Mouse (Mus musculus): Measurements from ENCODE around the gene Hist1h2ae.
A peak's percentile ranks its signal among the peaks of the same experiment; 100 is the strongest.
"Not testable (repeated sequence)": the region's sequence is repeated elsewhere in the genome, so short reads cannot be mapped to it uniquely, and the experiment has no call there.

The Hist1h2ae gene

DNA sequence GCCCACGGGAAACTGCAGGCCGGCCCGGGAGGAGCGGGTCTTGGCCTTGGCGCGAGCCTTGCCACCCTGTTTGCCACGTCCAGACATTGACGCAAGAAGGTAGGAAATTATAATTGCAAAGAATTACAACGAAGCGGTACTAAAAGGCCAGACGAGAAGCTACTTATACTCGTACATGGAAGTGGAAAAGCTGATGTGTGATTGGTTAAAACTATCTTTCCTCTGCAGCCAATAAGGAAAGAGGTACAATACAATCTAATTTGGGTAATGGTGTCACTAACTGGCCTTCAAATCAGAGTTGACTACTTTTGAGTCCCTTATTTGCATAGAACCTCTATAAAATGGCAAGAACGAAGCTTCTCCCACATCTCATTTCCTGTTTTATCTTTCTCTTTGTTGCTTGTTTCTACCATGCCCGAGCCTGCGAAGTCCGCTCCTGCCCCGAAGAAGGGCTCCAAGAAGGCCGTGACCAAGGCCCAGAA, at the start of gene Hist1h2ae, which contains the start of gene Hist1h2bg:
Gene Hist1h2ae, minus strand, starts transcription at position 199 of the 482 bp plus-strand sequence.
Gene Hist1h2bg, plus strand, starts transcription at position 375 of the 482 bp plus-strand sequence.
- peak; percentile 78 for DNase-seq (ENCODE audit: low spot score)

DNA sequence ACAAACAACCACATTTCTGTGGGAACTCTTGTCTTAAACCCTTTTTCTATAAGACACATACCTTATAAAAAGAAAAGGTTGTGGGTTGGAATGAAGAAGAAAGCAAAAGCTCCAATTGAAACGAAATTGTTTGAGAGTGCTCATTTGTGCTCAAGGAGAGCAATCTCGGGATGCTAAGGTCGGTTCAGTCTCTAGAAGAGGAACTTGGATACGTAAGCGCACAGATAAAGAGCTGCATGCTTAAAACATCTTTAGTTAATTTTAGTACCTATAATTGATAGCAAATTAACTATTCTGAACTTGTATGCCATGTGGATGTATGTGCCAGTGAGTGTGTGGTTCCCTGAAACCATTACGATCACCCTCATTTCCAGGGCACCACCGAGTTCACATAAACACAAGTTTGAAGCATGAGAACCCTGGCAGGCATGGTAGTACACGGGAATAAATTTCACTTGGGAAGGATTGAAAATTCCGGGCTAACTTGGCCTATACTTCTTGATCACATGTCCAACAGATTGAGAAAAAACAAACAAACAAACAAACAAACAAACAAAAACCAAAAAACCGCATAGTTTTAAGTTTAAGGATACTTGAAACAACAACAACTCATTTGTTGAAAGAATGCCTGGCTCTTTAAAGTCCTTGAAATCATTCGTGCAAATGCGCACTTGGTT, 49.2 kb upstream of the Hist1h2ae start:
- DNase-seq (ENCODE audit: low spot score), result no peak

DNA sequence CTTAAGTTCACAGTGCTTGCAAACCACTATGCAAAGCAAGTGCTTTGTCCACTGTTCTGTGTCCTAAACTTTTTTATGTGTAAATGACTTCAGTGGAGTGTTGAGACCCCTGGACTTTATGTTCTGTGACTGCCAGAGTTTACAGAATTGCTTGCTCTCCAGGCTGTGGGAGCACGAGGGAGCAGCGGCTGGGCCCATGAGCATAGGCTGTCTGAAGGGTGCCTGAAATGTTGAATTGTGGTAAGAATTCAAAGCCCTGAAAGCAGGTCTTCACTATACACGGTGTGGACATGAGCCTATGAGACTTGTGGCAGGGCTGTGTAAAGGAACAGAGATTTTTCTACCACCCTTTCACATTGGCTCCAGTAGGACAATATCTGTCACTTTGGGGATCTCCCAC, 40.6 kb upstream of the Hist1h2ae start:
- no peak for DNase-seq (ENCODE audit: low spot score)

DNA sequence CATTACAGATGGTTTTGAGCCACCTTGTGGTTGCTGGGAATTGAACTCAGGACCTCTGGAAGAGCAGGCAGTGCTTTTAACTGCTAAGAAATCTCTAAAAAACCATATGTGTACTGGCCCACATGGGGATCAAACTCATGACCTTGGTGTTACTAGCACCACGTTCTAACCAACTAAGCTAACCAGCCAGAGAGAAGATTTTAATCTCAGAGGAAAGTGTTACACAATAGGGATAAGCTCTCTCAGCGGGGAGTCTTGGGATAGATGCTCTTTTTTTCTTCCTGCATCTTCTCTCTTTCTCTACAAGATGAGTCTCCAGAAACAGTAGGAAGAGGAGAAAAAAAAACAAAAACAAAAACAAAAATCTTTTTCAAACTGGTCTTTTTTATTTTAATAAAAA, 39.4 kb upstream of the Hist1h2ae start:
- DNase-seq (ENCODE audit: low spot score), result no peak

DNA sequence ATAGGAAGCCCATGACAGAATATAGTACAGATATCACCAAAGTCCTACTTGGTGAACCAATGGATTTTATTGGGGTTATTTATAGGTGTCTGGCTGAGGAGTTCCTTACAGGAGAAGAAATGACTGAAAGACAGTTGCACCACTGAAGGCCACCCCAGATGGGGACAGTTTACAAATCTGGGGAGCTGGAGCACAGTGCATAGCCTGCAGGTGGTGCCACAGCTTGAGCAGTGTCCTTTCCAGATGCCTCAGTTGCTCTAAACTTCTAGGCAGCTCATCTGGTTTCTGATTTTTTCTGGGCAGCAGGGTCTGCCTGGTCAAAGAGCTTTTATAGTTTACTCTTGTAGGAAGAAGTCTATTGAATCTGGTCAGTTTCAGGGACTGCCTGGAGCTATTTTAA, 38.8 kb upstream of the Hist1h2ae start:
- no peak for DNase-seq (ENCODE audit: low spot score)

DNA sequence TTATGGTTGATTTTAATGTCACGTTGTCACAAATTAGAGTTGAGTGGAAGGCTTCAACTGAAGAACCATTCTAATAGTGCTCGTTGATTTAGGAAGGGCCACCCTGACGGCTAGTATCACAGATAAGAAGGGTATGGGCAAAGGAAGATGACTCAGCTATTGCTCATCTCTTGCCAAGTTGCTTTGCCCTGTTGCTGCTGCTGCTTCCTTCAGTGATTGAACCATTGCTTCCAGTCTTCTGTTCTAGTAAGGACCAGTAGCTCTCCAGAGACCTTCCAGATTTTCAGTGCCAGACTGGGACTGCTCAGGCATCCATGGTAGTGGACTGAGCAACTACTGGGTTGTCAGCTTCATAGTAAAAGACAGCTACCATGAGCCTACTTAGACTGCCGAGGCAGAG, 38.2 kb upstream of the Hist1h2ae start:
- no peak for DNase-seq (ENCODE audit: low spot score)

DNA sequence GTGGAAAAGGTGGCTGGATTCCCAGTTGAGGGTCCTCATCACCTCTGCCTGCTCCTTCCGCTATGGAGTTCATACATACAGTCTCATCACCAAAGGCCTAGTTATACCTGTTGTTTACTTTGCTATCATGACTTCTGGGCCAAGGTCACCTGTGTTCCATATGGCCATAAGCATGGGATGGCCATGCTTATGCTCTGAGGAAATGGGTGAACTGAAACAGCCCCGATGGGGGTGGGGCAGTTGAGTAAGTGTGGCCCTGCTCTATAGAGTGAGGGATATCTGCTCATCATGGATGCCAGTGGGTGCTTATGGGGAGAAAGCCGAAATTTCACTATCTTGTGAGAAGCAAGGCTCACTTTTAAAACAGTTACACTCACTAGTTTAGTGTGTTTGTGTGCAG, 34.0 kb upstream of the Hist1h2ae start:
- DNase-seq (ENCODE audit: low spot score), result no peak

DNA sequence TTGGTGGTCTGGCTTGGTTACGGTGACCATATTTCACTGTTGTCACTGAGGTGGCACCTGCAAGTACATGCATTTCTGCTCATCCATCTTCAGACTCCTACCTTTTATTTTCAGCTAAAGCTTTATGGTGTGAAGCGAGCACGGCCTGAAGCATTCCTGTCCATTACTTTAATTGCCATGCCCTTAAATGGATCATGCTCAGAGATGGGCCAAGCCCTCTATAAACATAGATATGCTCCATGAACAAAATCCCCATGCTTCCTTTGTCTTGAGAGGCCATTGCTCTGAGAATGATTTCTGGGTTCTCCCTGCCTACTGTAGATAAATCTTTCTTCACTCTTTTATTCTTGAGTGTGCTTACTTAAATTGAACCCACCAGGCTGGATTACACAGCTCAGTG, 33.4 kb upstream of the Hist1h2ae start:
- no peak for DNase-seq (ENCODE audit: low spot score)

DNA sequence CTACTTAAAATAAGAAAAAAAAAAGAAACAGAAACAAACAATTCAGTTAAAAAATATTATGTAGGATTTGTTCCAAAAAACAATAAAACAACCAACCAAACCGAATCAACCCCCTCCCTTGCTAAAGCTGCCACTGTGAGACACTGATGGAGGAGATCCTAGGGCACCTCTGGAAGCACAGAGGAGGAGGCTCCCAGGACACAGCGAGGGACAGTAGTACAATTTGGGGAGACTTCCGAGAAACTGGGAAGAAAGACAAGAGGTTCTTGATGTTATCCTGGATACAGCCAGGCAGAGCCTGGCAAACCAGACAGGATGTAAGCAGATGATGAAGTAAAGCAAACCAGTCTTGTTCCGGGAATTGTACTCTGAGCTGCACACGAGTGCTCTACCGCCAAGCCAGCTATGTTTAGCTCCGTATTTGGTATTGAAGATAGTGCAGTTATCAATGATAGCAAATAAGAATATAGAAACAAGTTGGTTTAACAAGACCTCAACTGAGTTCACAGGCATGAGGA, 32.2 kb upstream of the Hist1h2ae start:
- DNase-seq (ENCODE audit: low spot score), result no peak

DNA sequence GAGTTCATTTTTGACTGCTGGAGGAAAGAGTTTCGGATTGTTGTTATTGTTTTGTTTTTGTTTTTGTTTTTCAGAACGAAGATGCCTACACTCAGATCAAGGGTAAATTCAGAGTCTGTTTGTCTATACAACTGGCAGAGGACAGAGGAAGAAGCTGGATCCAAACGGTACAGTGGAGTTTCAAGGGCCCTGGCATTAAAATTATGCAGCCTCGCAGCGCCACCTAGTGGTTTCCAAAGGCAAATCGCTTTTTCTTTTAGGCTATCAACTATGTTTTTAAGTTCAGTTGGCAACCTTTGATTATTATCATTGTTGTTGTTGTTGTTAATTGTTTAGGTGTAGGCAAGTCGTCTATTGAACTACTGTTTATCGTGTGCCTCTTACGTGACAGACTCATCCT, 26.9 kb upstream of the Hist1h2ae start:
- DNase-seq (ENCODE audit: low spot score), result peak; percentile 65

DNA sequence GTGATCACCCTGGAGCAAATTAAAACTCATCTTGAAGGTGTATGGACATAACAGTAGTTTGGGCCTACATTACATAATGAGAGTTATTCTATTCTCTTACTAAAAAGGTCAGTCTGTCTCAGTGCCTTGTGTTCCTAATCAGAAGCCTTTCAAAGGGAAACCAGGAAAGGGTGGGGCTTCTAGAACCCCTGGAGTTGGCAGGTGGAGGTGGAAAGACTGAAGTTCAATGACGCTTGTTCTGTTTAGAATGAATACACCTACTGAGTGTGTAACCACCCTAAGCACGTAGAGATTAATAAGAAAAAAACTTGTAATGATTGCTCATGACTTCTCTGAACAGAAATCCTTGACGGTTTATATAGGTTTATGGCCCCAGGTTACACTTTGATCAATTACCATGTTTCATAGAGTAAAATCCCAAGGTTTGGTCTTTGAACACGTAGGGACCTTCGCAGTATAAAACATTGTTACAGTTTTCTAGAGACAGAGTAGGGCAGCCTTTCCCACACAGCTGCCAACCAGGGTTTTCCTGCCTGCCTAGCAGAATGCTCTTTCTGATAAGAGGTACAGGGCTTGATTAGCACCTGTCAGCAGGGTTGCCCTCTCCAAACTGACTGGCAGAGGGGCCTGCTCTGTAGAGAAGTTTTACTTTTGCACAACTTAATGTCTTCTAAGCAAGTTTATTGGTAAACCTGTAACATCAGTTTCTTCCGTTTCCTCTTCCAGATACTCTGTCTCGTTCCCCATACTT, 24.8 kb upstream of the Hist1h2ae start:
- DNase-seq (ENCODE audit: low spot score), result no peak

DNA sequence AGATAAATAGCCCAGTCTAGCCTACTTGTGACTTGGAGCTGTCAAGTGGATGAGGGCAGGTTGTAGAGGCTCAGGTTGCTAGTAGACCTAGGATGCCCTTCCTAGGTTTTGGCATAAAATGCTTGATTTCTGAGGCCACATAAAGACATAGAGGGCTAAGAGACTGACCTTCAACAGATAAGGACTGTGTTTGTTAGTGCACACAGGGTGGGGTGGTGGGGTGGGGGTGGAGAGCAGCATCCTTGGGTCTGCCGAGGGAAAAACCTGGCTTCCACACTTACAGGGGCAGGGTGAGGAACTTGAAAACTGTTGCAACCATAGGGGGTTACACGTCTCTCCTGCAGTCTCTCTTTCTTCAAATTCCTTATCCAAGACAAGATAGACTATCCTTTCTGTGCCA, 24.2 kb upstream of the Hist1h2ae start:
- no peak for DNase-seq (ENCODE audit: low spot score)

DNA sequence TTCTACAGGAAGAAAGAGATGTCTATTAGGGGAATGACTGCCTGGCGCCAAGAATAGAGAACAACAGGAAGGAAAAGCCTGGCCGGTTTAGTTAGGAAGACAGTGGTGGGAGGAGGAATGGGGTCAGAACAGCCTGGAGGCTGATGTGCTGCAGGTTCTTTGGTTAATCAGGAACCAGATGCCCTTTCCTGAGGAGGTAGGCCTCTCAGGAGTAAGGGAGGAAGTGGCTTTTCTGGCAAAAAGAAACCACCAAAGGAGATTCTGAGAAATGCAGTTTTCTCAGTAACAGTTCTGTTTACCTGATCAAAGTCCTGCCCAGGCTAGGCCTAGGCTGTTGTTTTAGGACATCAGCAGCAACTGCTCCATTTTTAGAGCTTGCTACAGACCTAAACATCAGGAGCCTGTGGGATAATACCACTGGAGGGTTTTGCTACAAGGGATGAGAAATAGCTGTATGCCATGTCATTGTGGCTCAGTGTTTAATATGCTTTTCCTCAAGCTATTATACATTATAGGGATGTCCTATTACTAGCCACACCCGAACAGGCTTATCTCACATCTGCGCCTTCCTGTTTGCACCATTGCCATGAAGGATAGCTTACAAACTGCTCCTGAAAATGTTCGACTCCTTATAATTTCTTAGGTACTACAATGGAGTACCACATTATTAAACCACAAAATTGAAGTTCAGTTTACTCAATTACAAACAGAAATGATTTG, 22.2 kb upstream of the Hist1h2ae start:
- no peak for DNase-seq (ENCODE audit: low spot score)

DNA sequence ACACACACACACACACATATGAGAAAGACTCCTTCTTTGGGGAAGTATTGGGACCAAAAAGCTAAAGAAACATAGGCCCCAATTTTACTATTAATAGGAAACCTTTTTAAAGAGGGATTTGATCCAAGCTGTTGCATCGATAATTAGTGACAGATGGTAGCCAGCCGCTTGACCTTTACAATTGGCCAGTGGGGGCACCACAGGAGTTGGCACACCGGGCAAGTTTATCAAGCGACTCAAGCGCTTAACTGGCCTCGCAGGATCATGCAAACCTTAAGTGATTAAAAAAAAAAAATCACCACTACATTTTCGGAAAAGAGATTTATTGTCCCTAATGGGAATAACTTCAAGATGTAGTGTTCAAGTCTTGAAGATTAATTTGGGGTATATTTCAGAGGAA, 21.6 kb upstream of the Hist1h2ae start:
- no peak for DNase-seq (ENCODE audit: low spot score)

DNA sequence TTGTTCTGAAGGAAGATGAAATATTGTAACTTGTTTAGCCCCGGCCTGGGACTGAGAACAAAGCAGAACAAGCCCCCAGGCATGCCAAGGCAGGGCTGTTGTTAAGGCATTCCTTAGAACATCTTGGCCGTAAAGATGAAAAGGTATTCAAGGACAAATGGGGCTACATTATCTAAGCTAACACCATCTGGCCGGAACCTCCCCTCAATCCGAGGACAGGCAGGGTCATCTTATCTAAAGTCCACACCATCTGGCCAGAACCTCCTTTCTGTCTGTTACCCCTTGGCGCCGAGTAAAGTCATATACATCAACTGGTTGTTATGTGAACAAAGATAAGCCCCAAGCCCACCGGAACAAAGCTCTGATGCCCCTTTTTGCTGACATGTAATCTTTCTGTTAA, 20.9 kb upstream of the Hist1h2ae start:
- DNase-seq (ENCODE audit: low spot score), result not testable (repeated sequence)

DNA sequence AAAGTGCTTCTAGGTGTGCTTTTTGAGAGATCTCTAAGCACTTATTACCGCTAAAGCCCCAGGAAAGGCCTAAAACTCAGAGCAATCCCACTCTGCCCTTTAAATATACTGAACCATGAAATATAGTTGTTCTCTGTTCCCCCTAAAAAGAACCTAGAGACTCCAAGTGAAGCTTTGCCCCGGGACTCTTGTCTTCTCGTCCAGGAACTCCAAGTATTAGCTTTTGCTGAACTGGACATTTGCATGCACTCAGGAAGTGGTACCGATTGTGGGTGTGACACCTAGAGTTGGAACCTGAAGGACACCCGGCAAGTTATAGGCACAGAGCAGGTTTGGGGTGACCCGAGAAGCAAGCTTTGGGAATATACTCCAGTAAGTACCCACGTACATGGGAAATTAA, 20.2 kb upstream of the Hist1h2ae start:
- DNase-seq (ENCODE audit: low spot score), result no peak

DNA sequence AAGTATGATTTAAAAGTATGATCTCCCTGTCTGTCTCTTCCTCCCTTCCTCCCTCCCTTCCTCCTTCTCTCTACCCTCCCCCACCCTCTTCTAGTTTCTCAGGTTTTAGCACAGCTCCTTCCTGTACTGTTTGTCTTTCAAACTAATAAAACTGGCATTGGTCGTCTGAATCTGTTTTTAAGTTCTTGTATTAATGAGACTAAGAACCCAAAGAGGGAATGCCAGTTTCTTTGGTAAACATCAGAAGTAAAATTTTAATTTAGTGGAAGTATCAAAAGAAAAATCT, 15.9 kb upstream of the Hist1h2ae start:
- no peak for DNase-seq (ENCODE audit: low spot score)

DNA sequence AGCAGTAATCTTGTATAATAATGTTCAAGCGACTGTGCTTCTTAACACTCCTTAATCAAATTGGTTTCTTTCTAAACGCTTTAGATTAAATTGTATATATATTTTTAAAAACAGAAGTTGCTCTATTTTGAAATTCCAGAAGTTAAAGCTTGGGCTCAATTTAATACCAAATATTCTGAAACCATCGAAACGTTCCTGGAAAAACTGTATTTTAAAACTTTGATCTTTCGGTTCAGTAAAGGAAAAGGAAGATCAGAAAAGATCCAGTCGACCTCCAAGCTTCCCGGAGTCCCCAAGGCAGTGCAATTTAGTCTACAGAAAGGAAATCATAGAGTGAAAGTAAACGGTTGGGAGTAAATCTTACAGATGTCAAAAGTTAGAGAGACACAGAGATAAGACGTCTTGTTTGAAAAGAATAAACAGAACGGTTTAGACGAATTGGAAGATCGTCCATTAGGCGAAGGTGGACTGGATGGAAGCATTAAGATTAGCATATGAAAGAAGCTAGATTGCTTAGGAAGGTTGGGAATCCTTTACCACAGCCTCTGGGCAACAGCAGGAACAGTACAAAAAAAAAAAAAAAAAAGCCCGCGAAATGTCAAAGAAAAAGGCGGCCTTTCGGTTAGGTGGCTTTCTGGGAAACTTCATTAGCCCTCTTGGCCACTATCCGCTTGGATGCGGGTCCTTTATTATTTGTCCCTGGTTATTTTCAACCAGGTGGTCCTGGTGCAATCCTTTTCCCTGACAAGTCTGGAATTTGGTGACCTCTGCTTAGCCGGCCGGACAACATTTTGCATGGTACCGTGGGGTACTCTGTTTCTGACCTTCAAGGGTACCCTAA, 15.3 kb upstream of the Hist1h2ae start:
- no peak for DNase-seq (ENCODE audit: low spot score)

DNA sequence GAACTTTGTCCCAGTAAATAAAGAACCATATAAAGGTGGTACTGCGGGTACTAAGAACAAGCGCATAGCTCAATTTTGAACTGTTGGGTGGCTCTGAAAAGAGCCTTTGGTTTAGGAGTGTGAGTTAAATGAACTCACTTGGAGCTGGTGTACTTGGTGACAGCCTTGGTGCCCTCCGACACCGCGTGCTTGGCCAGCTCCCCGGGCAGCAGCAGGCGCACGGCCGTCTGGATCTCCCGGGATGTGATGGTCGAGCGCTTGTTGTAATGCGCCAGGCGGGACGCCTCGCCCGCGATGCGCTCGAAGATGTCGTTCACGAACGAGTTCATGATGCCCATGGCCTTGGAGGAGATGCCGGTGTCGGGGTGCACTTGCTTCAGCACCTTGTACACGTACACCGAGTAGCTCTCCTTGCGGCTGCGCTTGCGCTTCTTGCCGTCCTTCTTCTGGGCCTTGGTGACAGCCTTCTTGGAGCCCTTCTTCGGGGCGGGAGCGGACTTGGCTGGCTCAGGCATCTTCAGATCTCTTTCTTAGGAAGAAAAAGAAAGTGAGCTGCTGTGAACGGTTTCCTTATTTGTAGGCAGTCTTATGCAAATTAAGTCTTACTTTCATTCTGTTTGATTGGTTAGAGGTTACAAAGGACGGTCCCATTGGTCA, 14.6 kb upstream of the Hist1h2ae start:
- DNase-seq (ENCODE audit: low spot score), result peak; percentile 77

DNA sequence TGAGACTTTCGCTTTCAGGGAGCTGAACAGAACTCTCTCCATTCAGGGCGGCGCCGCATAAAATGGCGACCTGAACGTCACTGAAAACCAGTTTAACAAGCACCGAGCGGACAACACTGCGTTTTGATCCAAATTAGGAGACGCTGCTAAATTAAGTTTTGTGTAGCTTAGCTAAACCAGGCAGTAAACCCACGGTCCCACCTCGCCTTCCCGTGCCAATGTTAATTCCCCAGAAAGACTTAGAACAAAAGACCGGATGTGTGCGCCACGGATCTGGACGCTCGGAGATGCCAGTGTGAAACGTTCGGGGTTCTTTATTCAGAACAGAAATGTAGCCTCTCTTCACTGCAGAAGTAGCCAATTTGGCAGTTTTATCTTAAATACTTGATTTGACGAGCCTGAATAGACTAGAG, 14.0 kb upstream of the Hist1h2ae start:
- DNase-seq (ENCODE audit: low spot score), result peak; percentile 72

DNA sequence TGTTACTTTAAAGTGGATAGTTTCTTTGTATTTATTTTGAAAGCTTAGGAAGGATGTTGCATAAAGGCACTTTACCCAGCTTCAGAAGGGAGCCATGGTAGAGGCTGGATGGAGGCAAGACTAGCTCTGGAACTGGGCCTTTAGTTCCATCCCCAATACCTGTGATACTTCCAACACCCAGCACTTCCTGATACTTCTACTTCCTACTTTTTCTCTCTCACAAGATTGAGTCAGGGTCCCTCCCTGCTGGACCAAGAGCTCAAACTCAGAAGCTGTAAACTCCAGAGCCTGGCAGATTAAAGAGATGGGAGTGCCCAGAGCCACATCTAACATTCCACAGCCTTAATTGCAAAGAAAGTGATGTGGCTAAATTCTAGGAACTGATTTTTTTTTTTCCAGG, 13.3 kb upstream of the Hist1h2ae start:
- DNase-seq (ENCODE audit: low spot score), result no peak

All from layer of hippocampus, adult 11-12 months (tissue).